Mouse (Mus musculus): ENCODE measurements around the gene Slc4a3.

Slc4a3 gene

GRCm38 (mm10) chr1:75559212-75559925, 13.3 kb downstream of the Slc4a3 start:
- peak; percentile 97 for DNase-seq (ENCODE audit: low read depth, low spot score)

- no peak for DNase-seq (ENCODE audit: low read depth, low spot score)
Measured at GRCm38 (mm10) chr1:75560206-75560913, 14.3 kb downstream of the Slc4a3 start.

- no peak for DNase-seq (ENCODE audit: low read depth, low spot score)
Measured at GRCm38 (mm10) chr1:75561221-75561897, 15.3 kb downstream of the Slc4a3 start.

- DNase-seq (ENCODE audit: low read depth, low spot score): no peak
Measured at GRCm38 (mm10) chr1:75561898-75562238, 15.8 kb downstream of the Slc4a3 start.

- no peak for DNase-seq (ENCODE audit: low read depth, low spot score)
Measured at GRCm38 (mm10) chr1:75564102-75564501, 18.0 kb downstream of the Slc4a3 start.

GRCm38 (mm10) chr1:75564916-75565315, 18.9 kb downstream of the Slc4a3 start:
- DNase-seq (ENCODE audit: low read depth, low spot score): no peak

- DNase-seq (ENCODE audit: low read depth, low spot score): no peak
Measured at GRCm38 (mm10) chr1:75565616-75566015, 19.6 kb downstream of the Slc4a3 start.

GRCm38 (mm10) chr1:75570403-75570802, 24.3 kb downstream of the Slc4a3 start:
- no peak for DNase-seq (ENCODE audit: low read depth, low spot score)

GRCm38 (mm10) chr1:75572776-75573175, 26.7 kb downstream of the Slc4a3 start:
- no peak for DNase-seq (ENCODE audit: low read depth, low spot score)

GRCm38 (mm10) chr1:75573715-75574114, 27.6 kb downstream of the Slc4a3 start:
- DNase-seq (ENCODE audit: low read depth, low spot score): no peak

GRCm38 (mm10) chr1:75574476-75575310, 28.6 kb downstream of the Slc4a3 start:
- no peak for DNase-seq (ENCODE audit: low read depth, low spot score)

- no peak for DNase-seq (ENCODE audit: low read depth, low spot score)
Measured at GRCm38 (mm10) chr1:75581936-75582624, 36.0 kb downstream of the Slc4a3 start.

GRCm38 (mm10) chr1:75582625-75582956, 36.5 kb downstream of the Slc4a3 start:
- no peak for DNase-seq (ENCODE audit: low read depth, low spot score)

GRCm38 (mm10) chr1:75583034-75583433, 37.0 kb downstream of the Slc4a3 start:
- peak; percentile 80 for DNase-seq (ENCODE audit: low read depth, low spot score)

GRCm38 (mm10) chr1:75586791-75587190, 40.7 kb downstream of the Slc4a3 start:
- no peak for DNase-seq (ENCODE audit: low read depth, low spot score)

- no peak for DNase-seq (ENCODE audit: low read depth, low spot score)
Measured at GRCm38 (mm10) chr1:75587738-75588719, 42.0 kb downstream of the Slc4a3 start.

GRCm38 (mm10) chr1:75588874-75589273, 42.8 kb downstream of the Slc4a3 start:
- DNase-seq (ENCODE audit: low read depth, low spot score): peak; percentile 98

GRCm38 (mm10) chr1:75589983-75590382, 43.9 kb downstream of the Slc4a3 start:
- DNase-seq (ENCODE audit: low read depth, low spot score): no peak

GRCm38 (mm10) chr1:75593956-75594355, 47.9 kb downstream of the Slc4a3 start:
- peak; percentile 69 for DNase-seq (ENCODE audit: low read depth, low spot score)

GRCm38 (mm10) chr1:75594836-75595235, 48.8 kb downstream of the Slc4a3 start:
- DNase-seq (ENCODE audit: low read depth, low spot score): peak; percentile 52

All from ES-CJ7 (cell line).